Comparison of ENCODE assay signal across 9 mouse cellular contexts in genomic region chr4:105107943-105108640, GRCm38 (mm10). TPM values are rescaled to one million over a fixed set of nuclear protein-coding genes. Genes with fewer than 3 reads are reported as not detected.
DNase-seq lines count a peak whose midpoint lies in the region; ATAC-seq and TF ChIP-seq lines count a peak whose summit lies in the region.
"Had no signal": no experiment of that assay in that cellular context is flagged by ENCODE, and none has a peak within 500 bp of the region (broad histone marks: within the 10 kb centered on the region; RNA-seq: fewer than 3 reads in every experiment).

No protein-coding gene starts in this region.

- peak overlapping the region; percentile 96 for H3K4me2 ChIP-seq in hindbrain, embryonic 14.5 days (replicated peaks)
- peak overlapping the region; percentile 74 for H3K4me2 ChIP-seq in neural tube, embryonic 15.5 days

- H3K4me1 ChIP-seq in hindbrain, embryonic 14.5 days (replicated peaks; ENCODE audit: control insufficient read depth, insufficient read depth, low read length): peaks cover 17% of the 10 kb centered on the region
- H3K4me1 ChIP-seq in neural tube, embryonic 15.5 days: peaks cover 37% of the 10 kb centered on the region

- intact Hi-C loops in gastrocnemius, adult 2 months (cut with DNase I): no loop called here
- intact Hi-C loops in left cerebral cortex, adult 2 months (cut with DNase I): loop anchor here (5.0 kb wide), 1 partner anchor 71 kb away; no protein-coding TSS in a partner anchor
- intact Hi-C loops in left cerebral cortex, postnatal 14 days (cut with DNase I): loop anchor here (5.0 kb wide), 1 partner anchor 76 kb away; no protein-coding TSS in a partner anchor

- 66% methylated on average over 12 of the region's 12 CpGs for WGBS in hindbrain, embryonic 14.5 days
- WGBS in neural tube, embryonic 15.5 days: 63% methylated on average over 12 of the region's 12 CpGs

- no peaks in the 10 kb centered on the region for H3K27me3 ChIP-seq in hindbrain, embryonic 14.5 days (ENCODE audit: control insufficient read depth, insufficient read depth, low read length)
- no peaks in the 10 kb centered on the region for H3K27me3 ChIP-seq in neural tube, embryonic 15.5 days (replicated peaks)

- no peak for TF ChIP-seq CTCF in gastrocnemius, adult 2 months (IDR thresholded peaks at IDR 0.05)
- no peak for TF ChIP-seq CTCF in left cerebral cortex, adult 2 months (IDR thresholded peaks at IDR 0.05)

- H3K9me3 ChIP-seq in hindbrain, embryonic 14.5 days (ENCODE audit: control insufficient read depth, low read length): no peaks in the 10 kb centered on the region
- no peaks in the 10 kb centered on the region for H3K9me3 ChIP-seq in neural tube, embryonic 15.5 days (replicated peaks)

- H3K27ac ChIP-seq in gastrocnemius, adult 2 months: peak overlapping the region; percentile 97
- peak overlapping the region; percentile 99 for H3K27ac ChIP-seq in left cerebral cortex, adult 2 months
- H3K27ac ChIP-seq in hindbrain, embryonic 14.5 days: no peak overlapping the region
- H3K27ac ChIP-seq in neural tube, embryonic 15.5 days (replicated peaks): no peak overlapping the region

- H3K9ac ChIP-seq in hindbrain, embryonic 14.5 days: no peak overlapping the region
- H3K9ac ChIP-seq in neural tube, embryonic 15.5 days (replicated peaks): no peak overlapping the region

- ATAC-seq in hindbrain, embryonic 14.5 days (ENCODE audit: low FRiP score): no peak
- no peak for ATAC-seq in neural tube, embryonic 15.5 days (ENCODE audit: low FRiP score)

- H3K4me3 ChIP-seq in gastrocnemius, adult 2 months: peak overlapping the region; percentile 96
- H3K4me3 ChIP-seq in left cerebral cortex, adult 2 months: peak overlapping the region; percentile 95
- peak overlapping the region; percentile 84 for H3K4me3 ChIP-seq in hindbrain, embryonic 14.5 days (replicated peaks; ENCODE audit: low read length)
- H3K4me3 ChIP-seq in neural tube, embryonic 15.5 days (replicated peaks): peak overlapping the region; percentile 75

- DNase-seq in gastrocnemius, adult 2 months: no peak
- no peak for DNase-seq in gastrocnemius, postnatal 25 days
- no peak for DNase-seq in left cerebral cortex, adult 2 months (ENCODE audit: extremely low spot score in 1 of 2, low spot score in 2 of 2)
- no peak for DNase-seq in left cerebral cortex, postnatal 14 days (ENCODE audit: low spot score in 2 of 2)
- DNase-seq in hindbrain, embryonic 14.5 days (ENCODE audit: low spot score): no peak
- no peak for DNase-seq in spleen, adult 12 weeks (ENCODE audit: low spot score)
- DNase-seq in layer of hippocampus, postnatal 36 days: no peak
- DNase-seq: lung, postnatal 14 days had no signal

- no peaks in the 10 kb centered on the region for H3K36me3 ChIP-seq in hindbrain, embryonic 14.5 days (replicated peaks; ENCODE audit: control insufficient read depth, insufficient read depth)
- no peaks in the 10 kb centered on the region for H3K36me3 ChIP-seq in neural tube, embryonic 15.5 days

RNA-seq across cellular contexts. Expression of gene Prkaa2, which starts 1.6 kb away (rescaled TPM):
- 100 to 1,000 TPM; 135 to 136 TPM for total RNA-seq in gastrocnemius, adult 2 months (2021)
- total RNA-seq in gastrocnemius, postnatal 25 days (2021): 100 to 1,000 TPM; 105 to 119 TPM
- total RNA-seq in left cerebral cortex, adult 2 months (2021): 10 to 100 TPM; 31.0 to 35.7 TPM
- total RNA-seq in left cerebral cortex, postnatal 14 days (2021): 10 to 100 TPM; 33.2 to 33.6 TPM
- 18.4 and 20.2 TPM in 2 replicates for polyA plus RNA-seq in hindbrain, embryonic 14.5 days (2014; fragmentation: Nextera tagmentation; extraction: Ambion mirVana)
- polyA plus RNA-seq in neural tube, embryonic 15.5 days (2015; fragmentation: Nextera tagmentation; extraction: Ambion mirVana): 9.6 and 10.7 TPM in 2 replicates
- 10 to 100 TPM; 17.0 to 17.8 TPM for total RNA-seq in layer of hippocampus, postnatal 36 days (2021)

RNA-seq across cellular contexts. Expression of gene Plpp3, which starts 49.1 kb away (rescaled TPM):
- 10 to 100 TPM; 45.8 to 69.1 TPM for total RNA-seq in gastrocnemius, adult 2 months (2021)
- 10 to 100 TPM; 43.7 to 50.2 TPM for total RNA-seq in gastrocnemius, postnatal 25 days (2021)
- total RNA-seq in left cerebral cortex, adult 2 months (2021): 100 to 1,000 TPM; 153 to 180 TPM
- 100 to 1,000 TPM; 136 to 166 TPM for total RNA-seq in left cerebral cortex, postnatal 14 days (2021)
- 68.6 and 69.9 TPM in 2 replicates for polyA plus RNA-seq in hindbrain, embryonic 14.5 days (2014; fragmentation: Nextera tagmentation; extraction: Ambion mirVana)
- 72.6 and 73.6 TPM in 2 replicates for polyA plus RNA-seq in neural tube, embryonic 15.5 days (2015; fragmentation: Nextera tagmentation; extraction: Ambion mirVana)
- 100 to 1,000 TPM; 185 to 202 TPM for total RNA-seq in layer of hippocampus, postnatal 36 days (2021)

Comparison
In these comparisons a context has a peak if more than half of its experiments do, and no peak if none do; other contexts are left out.
1. H3K27ac ChIP-seq: peak in gastrocnemius, adult 2 months (single experiment) and left cerebral cortex, adult 2 months (single experiment); none in hindbrain, embryonic 14.5 days (single experiment) and neural tube, embryonic 15.5 days (single experiment).
2. Peak in every context shown above with its lines, with median percentiles within 50 percentile points of each other: H3K4me3 ChIP-seq.